Mouse (Mus musculus): Measurements from ENCODE around the gene Fmnl2.

Fmnl2 gene

DNA sequence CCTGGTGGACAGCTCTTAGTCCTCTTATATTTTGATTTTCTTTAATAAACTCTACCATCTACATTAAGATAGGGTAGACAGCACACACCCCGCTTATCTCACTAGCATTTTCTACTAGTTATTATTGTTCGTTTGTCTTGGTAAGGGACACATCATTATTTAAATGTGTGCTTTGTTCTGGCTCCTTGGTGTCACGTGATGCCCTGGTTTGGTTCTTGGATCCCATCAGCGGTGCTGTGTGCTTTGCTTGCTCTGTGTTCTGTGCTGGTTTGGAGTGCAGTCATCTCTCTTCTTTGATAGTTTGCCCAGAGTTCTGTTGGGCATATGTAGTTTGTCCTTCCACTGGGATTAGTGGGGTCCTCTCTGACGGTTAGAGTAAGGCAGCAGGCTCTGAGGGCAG lies 57.9 kb downstream of the Fmnl2 start:
- DNase-seq: no peak

DNA sequence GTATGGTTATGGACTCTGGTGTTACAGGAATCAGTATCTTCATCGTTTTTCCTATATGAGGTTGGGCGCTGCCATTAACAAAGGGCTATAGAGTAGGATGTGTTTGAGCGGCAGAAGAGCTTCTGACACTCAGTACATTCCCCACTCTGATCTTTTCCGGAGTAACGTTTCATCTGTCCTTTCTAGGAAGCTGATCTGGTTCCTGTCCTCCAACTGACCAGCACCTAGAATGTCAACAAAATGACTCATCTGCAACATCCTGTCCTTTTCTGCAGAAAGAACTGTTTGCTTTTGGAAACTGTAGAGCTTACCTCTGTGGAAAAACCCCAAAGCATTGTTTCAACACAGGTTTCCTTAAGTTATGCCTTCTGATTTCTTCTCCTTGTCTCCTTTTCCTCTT lies 60.4 kb downstream of the Fmnl2 start:
- peak in 1 of 2 experiments; percentile 36 for DNase-seq

DNA sequence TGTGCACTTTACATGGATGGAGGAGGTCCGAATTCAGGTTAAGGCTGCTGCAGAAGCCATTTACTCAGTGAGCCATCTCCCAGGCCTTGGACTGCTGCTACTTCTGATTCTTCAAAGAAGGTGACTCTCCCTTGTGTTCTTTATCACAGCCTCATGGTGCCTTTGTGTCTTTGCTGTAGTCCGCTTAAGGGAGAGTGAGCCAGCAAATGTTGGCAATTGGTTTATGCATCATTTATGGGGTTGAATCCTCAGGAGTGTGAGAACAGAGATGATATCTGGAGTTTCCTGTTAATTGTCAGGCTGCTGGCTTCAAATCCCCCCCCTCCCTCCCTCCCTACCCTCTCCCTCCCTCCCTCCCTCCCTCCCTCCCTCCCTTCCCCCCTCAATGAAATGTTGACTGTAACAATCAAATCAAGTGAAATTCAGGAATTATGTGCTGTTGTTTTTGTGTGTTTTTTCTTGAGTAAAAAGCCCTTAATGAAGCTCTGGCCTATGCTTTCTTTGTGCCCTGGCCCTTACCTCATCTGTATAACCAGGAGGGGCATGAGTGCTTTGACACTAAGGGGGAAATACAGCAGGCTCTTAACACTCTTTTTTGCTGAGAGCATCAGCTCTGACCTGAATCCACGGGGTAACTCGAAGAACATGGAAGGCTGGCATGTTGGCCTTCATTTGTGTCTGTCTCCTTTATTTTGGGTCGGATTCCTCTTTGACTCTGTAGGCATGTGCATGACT lies 63.2 kb downstream of the Fmnl2 start:
- no peak for DNase-seq

DNA sequence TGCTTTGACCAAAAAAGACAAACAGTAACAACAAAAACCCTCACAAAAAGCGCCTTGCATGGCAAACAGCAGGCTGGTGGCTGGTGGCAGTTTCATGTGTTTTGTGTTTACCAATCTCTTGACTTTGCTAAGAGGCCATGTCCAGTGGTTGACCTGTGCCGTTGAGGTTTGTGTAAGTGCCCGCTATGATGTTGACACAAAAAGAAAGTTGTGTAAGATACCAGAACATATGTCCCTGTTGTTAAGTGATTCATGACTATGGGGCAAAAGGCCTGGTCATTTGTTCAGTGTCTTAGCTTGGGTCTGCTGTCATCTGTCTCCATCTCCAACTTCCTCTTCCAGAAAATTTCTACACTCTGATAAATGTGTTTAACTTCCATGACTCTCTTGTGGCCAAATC lies 67.4 kb downstream of the Fmnl2 start:
- DNase-seq: no peak

DNA sequence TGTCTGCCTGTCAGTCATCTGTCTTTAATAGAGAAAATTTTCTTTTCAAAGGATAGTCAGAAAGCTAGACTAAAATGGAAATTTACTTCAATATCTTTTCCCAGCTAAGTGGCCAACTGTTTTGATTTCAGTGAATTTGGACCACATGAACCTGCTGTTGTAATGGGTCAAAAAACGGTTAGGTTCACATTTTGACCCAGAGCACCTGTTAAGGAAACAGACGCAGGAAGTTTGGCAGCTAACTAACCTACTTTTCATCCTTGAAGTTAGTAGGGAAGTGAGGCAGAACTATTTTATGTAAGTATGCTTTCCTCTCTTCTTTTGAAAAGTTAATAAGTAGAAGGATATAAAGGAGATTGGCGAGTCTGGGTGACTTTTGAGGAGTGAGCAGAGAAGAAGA lies 69.7 kb downstream of the Fmnl2 start:
- peak in 1 of 2 experiments; percentile 55 for DNase-seq

DNA sequence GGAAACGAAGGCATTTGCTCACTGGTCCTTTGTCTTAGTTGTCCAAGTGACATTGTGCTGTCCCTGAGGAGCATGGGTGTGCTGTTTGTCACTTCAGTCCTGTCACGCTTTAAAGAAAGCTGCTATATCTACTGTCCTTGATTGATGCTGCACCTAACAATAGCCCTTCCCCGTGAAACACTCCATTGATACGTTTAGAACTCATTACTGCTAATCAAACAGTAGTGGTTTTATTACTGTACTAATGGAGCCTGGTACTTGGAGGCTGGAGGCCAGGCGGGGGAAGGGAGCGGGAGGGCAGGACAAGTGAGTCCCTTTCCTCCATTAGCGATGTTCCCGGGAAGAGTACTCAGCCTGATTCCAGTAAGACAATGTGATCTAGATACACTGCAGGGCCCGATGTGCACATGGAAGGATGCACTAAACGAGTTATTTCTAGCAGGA lies 70.2 kb downstream of the Fmnl2 start:
- DNase-seq: no peak

DNA sequence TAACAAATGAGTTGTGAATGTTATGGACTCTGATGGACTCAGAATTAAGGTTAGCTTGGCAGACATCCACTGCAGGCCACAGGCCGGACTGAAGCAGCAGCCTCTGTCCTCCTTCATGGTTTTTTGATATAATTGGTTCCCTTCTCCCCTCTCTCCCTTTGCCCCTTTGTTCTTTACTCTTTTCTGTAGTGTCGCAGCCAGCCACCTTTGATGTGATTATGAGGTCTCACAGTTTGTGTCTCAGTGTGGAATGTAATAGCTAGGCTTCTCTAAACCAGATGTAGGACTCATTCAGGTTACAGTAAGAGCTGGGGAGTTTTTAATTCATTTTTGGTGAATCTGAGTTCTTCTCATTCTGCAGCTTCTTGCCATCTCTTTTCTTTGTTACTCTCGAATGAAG lies 70.7 kb downstream of the Fmnl2 start:
- DNase-seq: no peak

DNA sequence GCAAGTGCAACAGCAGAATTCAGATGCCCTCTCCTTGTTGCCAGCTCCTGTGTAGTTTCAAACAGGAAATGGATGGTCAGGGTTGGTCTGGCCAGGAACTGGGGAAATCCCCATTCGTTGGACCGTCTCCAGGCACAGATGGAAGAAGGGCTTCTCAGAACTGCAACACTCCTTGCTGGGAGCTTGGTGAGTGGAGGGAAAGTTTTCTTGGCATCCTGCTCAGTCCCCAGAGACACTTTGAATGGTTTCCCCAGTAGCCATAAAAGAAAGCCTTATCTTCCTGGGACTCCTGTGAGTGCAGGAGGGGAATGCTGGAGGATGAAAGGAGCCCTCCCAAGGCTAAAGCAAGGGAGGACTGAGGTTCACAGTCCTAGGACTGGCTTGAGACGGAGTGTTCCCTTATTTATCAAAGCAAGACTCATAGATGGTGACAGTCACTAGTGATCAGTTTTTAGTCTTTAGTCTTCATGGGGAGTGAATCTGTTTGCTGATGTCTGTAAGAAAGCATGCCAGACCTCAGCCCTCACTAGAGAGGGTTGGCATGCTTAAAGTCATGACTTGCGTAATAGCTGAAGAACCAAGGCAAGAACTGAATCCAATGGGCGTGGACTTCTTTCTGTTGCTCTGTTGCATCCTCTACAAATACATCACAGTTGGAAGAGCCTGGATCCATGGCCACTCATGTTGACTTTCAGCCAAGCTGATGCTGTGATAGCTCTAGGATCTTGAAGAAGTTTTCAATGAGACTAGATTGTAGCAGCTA lies 72.6 kb downstream of the Fmnl2 start:
- peak; percentile 46 to 54 for DNase-seq

DNA sequence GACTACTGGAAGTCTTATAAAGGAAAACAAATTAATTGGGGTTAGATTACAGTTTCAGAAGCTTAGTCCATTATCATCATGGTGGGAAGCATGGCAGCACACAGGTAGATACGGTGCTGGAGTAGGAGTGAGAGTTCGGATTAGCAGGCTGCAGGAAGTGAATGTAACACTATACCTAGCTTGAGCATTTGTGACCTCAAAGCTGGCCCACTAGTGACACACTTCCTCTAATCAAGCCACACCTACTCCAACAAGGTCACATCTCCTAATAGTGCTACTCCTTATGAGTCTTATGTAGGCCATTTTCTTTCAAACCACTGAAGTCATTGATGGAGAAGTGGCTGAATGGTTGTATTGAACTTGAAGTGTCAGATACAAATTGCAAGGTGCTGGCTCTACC lies 73.7 kb downstream of the Fmnl2 start:
- DNase-seq: no peak

DNA sequence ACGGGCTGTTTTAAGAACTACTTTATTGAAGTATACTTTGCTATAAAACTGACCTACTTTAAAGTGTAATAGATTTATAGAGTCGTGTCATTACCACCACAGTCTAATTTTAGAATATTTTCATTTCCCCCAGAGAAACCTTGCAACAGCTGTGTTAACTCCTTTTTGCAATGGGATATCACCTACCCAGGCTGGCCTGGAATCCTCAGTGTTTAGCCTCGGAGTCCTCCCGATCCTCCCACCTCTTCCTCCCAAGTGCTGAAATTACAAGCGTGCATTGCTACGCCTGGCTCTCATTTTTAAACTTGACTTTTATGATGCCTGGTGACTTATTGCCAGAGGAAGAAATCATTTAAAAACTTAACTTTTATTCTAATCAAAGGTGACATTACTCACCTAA lies 78.2 kb downstream of the Fmnl2 start:
- DNase-seq: no peak

DNA sequence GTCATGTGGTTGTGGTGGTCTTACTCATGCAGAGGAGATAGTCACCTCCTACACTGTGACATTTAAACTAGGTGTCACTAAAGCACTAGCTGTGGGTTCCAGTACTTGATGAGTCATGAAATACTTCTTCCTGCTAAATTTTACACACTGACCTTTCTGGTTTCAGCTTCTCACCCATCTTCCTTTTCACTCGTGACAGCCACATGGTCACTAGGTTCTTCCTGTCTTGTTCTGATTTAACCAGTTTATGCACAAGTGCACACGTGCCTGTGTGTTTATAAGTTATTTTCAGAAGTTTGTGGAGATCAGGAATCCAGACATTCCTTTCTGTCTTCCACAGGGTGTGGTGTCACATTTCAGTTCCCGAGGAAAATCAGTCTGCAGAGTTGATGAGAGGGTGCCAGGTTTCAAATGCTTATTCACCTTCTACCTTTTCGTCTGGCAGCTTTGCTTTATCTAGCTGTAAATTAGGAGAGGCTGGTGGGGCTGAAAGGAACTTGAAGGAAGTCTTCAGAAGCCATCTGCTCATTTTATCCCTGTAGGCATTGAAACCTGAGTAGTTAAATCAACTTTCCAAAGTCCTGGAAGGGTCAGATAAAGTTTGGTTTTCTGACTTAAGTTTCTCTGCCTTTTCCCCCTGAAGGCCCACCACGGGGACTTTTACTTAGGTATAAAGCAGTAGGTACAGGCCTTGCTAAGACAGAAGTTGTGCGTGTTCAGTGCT lies 80.9 kb downstream of the Fmnl2 start:
- peak in 1 of 2 experiments; percentile 24 for DNase-seq

DNA sequence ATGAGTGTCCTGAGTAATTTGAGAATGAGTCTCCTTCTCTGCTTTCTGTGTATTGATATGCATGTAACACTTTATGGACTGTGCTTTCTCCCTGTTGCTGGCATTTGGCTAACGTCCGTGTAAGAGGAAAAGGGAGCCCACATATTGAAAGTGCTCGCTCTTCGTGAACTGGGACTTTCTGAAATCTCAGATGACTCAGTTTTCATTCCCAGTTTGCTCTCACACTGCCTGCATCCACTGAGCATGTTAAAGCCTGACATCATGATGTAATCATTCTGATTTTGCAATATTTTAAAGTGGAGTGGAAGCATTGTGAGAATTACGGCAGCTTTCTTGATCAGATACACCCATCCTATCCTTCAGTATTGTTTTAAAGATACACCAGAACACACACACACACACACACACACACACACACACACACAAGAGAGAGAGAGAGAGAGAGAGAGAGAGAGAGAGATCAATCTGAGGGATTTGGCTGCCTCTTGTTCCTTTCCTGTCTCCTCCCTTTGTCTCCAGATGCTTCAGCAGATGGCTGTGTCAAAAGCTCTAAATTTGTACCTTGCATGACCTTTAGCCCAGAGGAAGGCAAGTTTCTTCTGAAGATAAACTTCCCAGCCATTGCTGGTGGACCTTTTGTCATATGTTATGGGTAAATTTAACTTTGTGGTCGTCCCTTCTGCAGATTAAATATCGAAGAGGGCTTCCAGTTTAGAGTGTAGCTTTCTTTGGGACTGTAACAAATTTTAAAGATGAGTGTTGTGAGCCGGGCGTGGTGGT lies 86.2 kb downstream of the Fmnl2 start:
- peak in 1 of 2 experiments; percentile 27 for DNase-seq

DNA sequence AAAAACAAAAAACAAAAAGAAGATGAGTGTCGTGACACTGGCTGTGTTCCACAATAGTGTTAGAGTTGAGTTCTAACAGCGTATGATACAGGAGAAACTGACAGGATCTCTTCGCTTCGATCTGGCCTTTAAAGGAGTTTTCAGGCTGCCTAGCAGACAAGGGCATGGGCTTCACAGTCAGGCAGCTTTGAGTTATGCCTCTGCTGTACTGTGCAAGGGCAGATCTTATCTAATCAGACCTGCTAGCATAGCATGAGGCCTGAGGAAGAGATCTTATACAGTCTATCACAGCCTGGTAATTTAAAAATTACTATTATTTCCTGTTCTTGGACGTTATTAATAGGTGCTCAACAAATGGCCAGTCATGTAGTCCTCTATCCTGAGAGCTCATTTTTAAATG lies 86.9 kb downstream of the Fmnl2 start:
- no peak for DNase-seq

DNA sequence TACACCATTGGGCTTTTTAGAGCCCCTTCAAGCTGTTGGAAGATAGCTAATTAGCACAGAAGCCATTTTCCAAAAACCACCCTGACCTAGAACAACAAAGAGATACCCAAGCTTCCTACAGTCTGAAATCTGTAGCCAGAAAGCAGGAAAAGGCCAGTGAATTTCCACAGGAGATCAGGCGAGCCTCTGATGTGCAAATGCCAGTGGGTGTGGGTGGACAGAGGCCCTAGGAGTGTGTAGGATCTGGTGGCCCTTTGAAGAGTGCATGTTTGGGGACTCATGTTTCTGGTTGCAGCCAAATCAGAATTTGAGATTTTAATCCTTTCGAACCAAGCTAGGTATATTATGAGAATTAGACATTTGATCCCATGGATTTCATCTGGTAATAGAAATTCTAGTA lies 88.4 kb downstream of the Fmnl2 start:
- DNase-seq: no peak

DNA sequence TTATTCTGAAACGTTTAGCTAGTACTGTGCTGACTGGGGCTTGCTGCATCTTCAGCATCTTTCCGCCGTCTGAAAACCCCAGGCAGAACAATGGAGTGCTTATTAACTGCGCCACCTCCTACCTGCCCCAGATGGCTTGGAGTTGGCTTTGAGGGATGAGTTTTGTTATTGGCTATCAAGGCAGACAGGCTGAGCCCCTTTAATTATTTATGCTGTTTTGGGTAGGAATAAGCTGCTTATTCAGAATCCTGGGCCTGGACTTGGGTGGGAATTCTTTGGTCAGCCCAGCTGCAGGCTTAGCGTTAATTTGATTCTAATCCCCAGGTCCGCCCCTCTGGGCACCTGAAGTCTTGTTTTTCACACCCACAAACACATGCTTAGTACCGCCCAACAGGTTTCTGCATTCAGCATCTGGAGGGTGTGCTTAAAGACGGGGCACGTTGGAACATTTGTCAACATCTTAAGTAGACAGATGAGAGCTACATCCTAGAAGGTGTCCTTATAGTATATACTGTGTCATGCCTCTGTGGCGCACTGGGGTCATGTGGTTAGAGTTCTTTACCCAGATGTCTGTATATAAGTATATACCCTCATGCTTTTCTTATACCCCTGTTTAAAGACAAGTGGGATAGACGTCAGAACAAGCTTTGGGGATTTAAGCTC lies 89.0 kb downstream of the Fmnl2 start:
- no peak for DNase-seq

DNA sequence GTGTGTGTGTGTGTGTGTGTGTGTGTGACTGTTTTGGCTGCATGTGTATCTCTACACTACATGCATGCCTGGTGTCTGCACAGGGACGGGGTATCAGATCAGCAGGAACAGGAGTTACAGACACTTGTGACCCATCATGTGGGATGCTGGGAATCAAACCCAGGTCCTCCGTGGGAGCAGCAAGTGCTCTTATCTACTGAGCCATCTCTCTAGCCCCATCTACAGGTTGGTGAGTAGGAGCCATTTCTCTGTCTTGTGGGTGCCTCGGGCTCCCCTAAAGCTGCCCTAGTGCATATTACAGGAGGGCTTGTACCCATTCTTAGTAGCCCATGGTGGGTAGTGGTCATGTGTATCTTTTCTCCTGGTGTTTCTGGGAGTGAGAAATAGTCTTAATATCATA lies 90.7 kb downstream of the Fmnl2 start:
- DNase-seq: no peak

DNA sequence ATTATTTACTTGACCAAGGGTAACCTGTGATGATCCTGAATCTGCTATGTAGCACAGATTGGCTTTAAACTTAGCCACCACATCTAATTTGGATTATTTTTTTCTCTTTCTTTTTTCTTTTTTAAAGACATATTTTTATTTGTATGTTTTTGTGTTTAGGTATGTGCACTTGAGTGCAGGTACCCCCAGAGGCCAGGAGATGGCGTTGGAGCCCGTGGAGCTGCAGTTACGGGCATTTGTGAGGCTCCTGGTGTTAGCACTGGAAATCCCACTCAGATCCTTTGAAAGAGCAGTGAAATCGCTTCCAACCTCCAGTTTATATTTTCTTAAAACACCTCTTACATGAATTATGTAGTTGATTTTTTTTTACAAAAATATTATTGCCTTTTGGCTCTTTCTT lies 91.9 kb downstream of the Fmnl2 start:
- no peak for DNase-seq

DNA sequence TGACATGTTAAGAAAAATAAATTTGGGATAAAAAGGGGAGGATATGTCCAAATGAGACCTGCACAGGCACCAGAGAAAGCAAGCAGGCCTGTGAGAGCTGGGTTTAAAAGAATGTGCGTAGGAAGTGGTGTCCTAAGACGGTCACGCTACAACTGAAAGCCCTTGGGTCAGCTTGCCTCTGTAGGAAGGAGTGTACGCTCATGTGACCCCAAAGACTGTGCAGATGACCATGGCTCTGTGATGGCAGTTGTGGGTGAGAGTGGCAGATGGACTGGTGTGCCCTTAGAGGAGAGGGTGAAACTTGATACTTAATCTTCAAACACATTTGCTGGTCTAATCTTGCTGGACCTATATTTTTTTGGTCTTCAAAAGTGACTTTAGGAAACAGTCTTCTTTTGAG lies 92.6 kb downstream of the Fmnl2 start:
- DNase-seq: no peak

DNA sequence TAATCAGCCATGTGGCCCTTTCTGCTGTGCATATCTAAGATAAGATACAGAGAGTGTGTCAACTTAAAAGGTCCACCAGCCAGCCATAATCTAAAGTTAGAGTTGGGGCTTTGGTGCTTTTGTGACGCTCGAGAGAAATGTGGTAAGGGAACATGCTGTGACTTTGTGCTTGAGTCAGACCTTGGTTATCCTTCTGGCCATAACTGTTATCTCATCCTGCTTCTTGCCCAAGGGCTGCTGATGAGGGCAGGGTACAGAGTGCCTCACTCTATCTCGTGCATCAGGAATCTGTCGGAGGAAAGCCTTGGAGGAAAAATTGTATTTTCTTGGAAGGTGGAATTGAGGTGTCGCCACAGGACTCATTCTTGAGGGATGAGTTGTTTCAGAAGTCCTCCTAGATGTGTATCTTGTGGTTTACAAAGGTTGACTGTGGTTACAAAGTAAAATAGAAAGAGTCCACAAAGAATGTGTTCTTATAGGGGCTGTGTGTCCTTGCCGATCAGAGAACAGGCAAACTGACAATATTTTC lies 94.6 kb downstream of the Fmnl2 start:
- DNase-seq: no peak

DNA sequence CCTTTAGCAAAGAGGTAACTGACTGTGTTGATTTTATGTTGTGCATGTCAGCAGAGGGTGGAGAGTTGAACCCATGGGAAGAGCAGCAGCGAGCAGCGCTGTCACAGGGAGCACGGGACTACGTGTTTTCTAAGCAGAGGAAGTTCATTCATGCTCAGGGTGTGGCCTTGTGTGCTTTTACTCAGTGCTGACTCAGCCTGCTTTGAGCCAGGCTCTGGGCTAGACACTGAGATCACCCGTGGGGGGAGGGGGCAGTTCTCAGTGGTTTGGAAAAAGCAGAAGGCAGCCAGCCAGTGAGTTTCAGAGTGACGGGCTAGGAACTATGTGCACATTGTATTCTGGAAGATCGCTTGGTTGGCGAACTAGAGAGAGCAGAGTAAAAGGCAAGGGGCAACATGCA lies 97.4 kb downstream of the Fmnl2 start:
- DNase-seq: peak; percentile 57 to 71

DNA sequence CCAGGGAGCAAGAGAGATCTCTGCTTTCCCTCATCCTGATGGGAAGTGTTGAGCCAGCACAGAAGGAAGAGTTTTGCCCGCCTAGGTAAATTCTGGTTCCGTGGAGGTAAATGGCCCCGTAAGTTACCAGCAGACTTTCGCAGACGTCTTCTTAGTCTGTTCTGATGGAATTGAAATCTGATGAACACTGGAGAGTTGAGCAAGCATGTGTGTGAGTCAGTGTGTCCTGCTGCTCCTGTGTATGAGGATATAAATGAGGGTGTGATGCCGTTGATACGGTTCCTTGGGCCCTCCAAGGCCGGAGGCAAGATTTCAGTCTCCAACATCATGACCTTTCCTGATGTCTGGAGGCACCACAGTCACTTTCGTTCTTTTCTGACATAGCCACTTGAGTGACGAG lies 98.2 kb downstream of the Fmnl2 start:
- DNase-seq: no peak

Data from kidney, adult 8-10 months (tissue).